Mouse (Mus musculus): ENCODE results near the gene Plpp2.

GRCm38 (mm10) chr10:79548546-79548945 lies 14.9 kb upstream of the Plpp2 start:
- TF ChIP-seq POLR2A (IDR thresholded peaks at IDR 0.05; ENCODE audit: low read depth, low read length) = no peak
- TF ChIP-seq CTCF (IDR thresholded peaks at IDR 0.05; ENCODE audit: extremely low read depth, insufficient read length, insufficient replicate concordance, low read depth, low read length) = no peak

All from small intestine, adult 2 months (tissue).